Mouse (Mus musculus): Measurements from ENCODE around the gene Fntb.

GRCm38 (mm10) chr12:76897006-76897405 lies 131.6 kb downstream of the Fntb start:
- no peak for TF ChIP-seq POLR2A (IDR thresholded peaks at IDR 0.05; ENCODE audit: insufficient read length, low read depth)
- TF ChIP-seq USF1 (IDR thresholded peaks at IDR 0.05; ENCODE audit: low read depth): no peak
- TF ChIP-seq E2F4 (IDR thresholded peaks at IDR 0.05; ENCODE audit: insufficient read depth): no peak
- no peak for TF ChIP-seq CEBPB (IDR thresholded peaks at IDR 0.05; ENCODE audit: insufficient read depth, poor library complexity, severe bottlenecking)
- no peak for TF ChIP-seq MYOD1 (IDR thresholded peaks at IDR 0.05; ENCODE audit: control insufficient read depth in 1 of 3, insufficient read length in 2 of 3, low read depth in 2 of 3)
- no peak for TF ChIP-seq TCF12 (IDR thresholded peaks at IDR 0.05; ENCODE audit: insufficient read depth, poor library complexity, severe bottlenecking)
- no peak for TF ChIP-seq MAX (IDR thresholded peaks at IDR 0.05; ENCODE audit: low read depth)
- no peak for TF ChIP-seq MYOG (IDR thresholded peaks at IDR 0.05; ENCODE audit: control insufficient read depth in 1 of 3, insufficient read depth in 1 of 3, insufficient read length in 2 of 3, low read depth in 2 of 3)
- TF ChIP-seq POLR2AphosphoS2 (IDR thresholded peaks at IDR 0.05; ENCODE audit: insufficient read length, low read depth): no peak
- TF ChIP-seq TCF3 (IDR thresholded peaks at IDR 0.05; ENCODE audit: insufficient read length, low read depth): no peak
- TF ChIP-seq SRF (IDR thresholded peaks at IDR 0.05; ENCODE audit: control insufficient read depth, insufficient read length, low read depth): no peak
- no peak for TF ChIP-seq REST (IDR thresholded peaks at IDR 0.05; ENCODE audit: insufficient read depth, insufficient read length)

Data from myocyte (in vitro differentiated cells).